Mouse (Mus musculus): ENCODE measurements around the gene Ptpra.

The Ptpra gene

GRCm38 (mm10) chr2:130449794-130450433, at the start of gene Ptpra:
Ptpra (plus strand) TSS chr2:130450278.
- peak; percentile 84 for DNase-seq (ENCODE audit: low spot score)

- peak; percentile 35 for DNase-seq (ENCODE audit: low spot score)
Observed at GRCm38 (mm10) chr2:130401891-130402290, 48.2 kb upstream of the Ptpra start.

GRCm38 (mm10) chr2:130404939-130405338, 45.1 kb upstream of the Ptpra start, which contains the start of the genes Gm28372 and 1700020A23Rik:
Gm28372 (plus strand) TSS chr2:130405239.
1700020A23Rik (plus strand) TSS chr2:130405259.
- no peak for DNase-seq (ENCODE audit: low spot score)

DNA sequence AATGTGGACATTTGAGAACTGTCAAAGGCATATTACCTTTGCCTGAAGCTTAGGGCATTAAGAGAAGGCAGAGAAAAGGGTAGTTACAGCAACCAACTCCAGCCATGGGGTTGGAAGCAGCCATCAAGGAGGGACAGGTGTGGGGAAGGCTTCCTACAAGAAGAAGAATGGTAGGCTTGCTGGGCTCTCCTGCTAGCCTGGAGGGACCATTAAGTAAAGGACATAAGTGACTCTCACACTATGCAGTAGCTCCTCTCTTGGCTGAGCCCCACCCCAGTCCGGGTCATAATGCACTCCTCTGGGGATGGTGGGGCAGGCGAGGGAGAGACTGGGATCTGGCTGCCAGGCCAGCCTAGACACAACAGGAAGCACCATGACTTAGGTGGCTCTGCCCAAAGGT, 43.9 kb upstream of the Ptpra start, which contains the start of gene Tmem239:
TSS of gene Tmem239 (plus strand) at position 301 of the 400 bp plus-strand sequence.
- DNase-seq (ENCODE audit: low spot score) = no peak

DNA sequence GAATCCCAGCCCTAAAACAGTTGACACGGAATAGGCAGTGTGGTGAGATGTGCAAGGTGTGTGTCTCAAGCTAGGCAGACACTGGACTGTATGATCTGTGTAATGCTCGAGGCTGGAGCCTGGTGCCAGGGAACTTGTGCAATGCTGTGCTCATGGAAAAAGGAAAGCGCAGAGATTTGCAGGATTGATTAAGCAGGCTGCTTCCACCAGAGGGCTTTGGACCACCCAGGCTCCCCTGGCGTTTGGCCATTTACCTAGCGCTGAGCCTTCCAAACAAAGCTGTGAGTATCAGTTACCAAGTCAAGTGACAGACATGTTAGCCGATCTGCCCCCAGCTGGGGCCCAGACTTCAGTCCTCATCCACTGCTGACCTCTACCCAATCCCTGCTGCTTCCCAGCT, 41.9 kb upstream of the Ptpra start:
- DNase-seq (ENCODE audit: low spot score) = no peak

GRCm38 (mm10) chr2:130411558-130412495, 38.3 kb upstream of the Ptpra start:
- DNase-seq (ENCODE audit: low spot score) = peak; percentile 85

- no peak for DNase-seq (ENCODE audit: low spot score)
Observed at GRCm38 (mm10) chr2:130412775-130413174, 37.3 kb upstream of the Ptpra start.

DNA sequence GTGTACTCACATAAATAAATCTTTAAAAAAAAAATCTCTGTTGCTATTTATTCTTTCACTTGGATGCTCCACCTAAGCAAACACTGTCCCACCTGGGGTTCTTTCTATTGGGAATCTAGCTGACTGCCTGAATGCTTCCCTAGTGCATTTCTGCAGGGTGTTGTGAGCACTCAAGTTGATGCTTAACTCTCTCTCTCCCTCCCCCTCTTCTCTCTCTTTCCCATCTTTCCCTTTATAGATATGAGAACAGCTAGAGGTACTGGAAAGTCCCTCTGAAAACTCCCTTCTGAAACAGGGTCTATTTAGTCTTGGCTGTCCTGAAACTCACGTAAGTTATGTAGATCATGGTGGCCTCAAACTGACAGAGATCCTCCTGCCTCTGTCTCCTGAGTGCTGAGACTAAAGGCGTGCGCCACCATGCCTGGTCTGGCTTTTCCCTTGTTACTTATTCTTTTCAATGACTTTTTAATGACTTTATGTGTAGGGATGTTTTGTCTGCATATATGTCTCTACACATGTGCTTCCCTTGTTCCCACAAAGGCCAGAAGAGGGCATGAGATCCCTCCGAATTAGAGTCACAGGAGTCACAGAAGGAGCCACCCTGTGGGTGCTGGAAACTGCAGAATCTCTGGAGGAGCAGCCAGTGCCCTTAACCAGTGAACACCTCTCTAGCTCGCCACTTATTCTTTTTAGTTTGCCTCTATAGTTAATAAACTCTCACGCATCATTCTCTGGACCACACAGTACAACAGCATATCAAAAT, 35.8 kb upstream of the Ptpra start:
- DNase-seq (ENCODE audit: low spot score) = no peak

DNA sequence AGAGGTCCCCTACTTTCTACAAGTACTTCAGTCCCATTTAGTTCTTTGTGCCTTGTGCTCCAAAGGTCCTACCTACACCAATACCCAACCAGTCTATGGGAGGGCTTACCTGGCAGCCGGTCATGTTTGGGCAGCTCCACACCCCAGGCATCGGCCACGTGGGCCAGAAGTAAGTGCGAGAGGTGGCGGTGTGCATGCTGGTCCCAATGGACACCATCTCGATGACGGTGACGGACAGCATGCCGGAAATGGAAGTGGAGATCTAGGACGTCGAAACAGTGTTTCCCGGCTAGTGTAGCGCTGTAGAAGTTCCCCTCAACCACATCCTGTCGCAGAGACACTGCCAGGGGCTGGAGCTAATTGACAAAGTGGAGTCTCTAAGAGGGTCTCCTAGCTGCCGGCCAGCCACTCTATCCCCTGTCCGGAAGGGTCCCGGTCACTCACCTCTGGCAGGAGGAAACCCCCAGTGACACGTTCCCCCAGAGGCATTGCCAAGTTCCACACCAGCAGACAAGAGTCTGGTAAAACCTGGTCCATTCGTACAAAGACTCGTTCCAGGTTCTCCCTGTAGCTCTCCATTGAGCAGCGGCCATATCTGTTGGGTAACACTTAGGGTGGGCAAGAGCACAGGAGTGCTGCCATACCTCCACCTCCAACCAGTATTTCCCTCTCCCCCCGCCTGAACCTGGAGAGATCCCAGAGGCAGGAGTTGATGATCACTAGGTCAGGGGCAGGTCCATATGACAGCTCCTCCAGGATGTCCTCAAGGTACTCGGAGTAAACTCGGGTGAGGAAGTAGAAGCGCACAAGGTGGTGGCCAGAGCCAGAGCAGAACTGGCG, 28.1 kb upstream of the Ptpra start:
- DNase-seq (ENCODE audit: low spot score) = no peak

DNA sequence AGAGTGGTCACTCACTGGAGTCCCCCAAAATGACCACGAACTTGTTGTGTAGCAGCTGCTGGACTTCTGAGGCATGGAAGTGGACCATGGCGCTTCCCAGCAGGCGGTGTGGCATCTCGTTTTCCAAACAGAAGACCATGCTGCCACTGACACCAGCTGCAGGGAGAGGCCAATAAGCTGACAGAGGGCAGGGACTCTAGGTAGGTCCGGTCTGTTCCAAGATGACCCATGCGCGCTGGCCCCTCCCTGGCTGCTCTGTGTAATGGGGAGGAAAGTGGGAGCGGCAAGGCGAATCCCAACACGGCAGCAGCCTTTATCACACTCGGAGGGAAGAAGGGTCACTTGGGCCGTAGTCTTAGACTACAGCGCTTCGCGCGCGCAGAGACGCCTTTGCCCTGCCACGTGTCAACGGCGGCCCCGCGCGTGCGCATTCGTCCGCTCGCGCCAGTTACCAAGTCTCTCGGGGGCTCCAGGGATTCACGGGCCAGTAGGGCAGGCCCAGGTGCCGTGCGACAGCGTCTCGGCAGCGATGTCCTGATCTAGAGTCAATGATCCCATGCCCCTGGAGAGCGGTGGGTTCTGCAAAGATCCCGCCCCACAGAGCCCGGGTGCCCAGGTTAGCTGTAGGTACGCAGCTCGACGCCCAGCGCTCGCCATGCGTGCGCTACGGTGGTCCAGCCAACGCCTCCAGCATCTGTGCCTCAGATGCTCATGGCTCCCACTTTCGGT, 26.5 kb upstream of the Ptpra start:
- DNase-seq (ENCODE audit: low spot score) = no peak

GRCm38 (mm10) chr2:130424126-130424853, 25.8 kb upstream of the Ptpra start, which contains the start of the genes Vps16 and Pced1a:
Vps16 (plus strand) TSS chr2:130424339.
Pced1a (minus strand) TSS chr2:130424701.
- peak; percentile 92 for DNase-seq (ENCODE audit: low spot score)

GRCm38 (mm10) chr2:130425112-130425511, 25.0 kb upstream of the Ptpra start:
- DNase-seq (ENCODE audit: low spot score) = peak; percentile 75

- no peak for DNase-seq (ENCODE audit: low spot score)
Observed at GRCm38 (mm10) chr2:130429851-130430250, 20.2 kb upstream of the Ptpra start.

DNA sequence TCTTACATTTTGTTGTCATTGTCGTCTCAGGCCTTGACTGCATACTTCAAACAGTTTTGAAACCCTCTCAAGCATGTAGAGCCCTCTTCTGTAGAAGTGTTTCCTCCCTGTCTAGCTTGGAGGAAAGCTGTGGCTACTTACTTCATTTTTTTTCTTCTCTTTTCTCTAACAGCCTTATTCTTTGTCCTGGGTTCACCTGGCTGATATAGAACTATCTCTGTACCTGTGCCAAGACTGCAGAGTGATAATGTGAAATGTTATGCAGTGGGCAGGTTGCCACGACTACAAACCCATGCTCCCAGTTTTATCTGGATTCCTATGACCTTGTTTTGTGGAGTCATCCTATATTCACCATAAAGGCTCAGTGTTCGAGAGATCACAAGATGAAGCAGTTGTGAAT, 19.6 kb upstream of the Ptpra start:
- DNase-seq (ENCODE audit: low spot score) = no peak

DNA sequence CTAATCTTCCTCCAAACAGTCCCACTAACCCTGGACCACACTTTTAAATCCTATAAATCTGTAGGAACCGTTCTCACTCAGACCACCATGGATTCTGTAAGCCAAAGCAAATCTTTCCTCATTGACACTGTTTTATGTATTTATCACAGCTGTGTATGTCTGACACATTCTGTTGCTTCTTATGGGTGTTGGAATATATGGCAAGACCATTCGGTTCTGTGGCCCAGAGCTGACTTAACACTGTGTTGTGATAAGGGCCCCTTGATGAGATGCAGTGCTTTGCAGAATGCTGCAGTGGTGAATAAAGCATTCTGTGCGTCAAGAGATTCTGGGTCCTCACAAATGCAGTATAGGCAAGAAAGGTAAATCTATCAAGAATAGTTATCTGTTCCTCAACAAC, 17.9 kb upstream of the Ptpra start:
- DNase-seq (ENCODE audit: low spot score) = no peak

DNA sequence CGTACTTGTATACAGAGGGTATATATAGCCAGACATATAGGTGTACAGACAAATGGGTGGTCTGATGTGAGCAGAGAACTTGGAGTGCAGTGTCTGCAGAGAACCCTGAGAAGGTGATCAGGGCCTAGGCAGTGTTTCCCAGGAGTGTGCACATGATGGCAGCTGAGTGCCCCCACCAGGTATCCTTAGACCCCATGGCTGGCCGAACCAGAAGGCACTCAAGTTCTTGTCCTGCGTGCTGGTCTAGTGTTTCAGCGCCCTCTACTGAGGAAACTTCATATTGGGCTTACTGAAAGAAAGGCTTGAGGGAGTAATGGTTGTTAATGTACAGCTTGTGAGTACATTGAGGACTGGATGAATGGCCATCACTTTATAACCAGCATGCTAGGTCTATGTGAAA, 16.9 kb upstream of the Ptpra start:
- peak; percentile 58 for DNase-seq (ENCODE audit: low spot score)

DNA sequence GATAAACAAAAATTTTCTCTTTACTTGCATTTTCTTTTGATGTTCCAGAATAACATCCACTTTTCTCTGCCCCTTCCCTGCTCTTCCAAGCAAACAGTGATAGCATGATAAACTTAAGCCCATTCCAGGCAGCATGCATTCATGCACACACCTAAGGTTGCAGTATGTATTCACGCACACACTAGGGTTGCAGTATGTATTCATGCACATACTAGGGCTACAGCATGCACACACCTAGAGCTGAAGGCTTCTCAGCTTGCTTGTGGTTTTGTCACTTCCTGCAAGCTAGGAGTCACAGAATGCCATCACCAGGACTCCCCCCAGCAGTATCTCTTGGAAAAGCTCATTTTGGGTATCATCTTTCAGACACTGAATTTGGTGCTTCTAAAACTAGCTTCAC, 13.3 kb upstream of the Ptpra start:
- no peak for DNase-seq (ENCODE audit: low spot score)

DNA sequence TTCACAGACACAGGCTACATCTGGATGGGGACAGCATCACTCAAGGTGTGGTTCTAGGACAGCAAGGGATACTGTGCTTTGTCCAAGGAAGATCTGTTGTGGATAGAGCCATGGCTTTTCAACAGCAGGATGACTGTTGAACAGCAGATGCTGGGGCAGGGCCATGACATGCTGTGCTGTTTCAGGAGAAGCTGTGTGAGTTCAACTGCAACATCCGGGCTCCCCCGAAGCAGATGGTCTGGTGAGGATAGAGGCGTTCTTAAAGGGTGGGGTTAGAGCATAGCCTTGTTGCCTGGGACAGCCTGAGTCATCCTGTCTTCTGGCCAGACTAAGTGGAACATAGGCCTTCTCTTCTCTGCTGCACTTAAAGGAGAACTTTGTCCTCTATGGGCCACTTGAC, 11.2 kb upstream of the Ptpra start:
- peak; percentile 77 for DNase-seq (ENCODE audit: low spot score)

DNA sequence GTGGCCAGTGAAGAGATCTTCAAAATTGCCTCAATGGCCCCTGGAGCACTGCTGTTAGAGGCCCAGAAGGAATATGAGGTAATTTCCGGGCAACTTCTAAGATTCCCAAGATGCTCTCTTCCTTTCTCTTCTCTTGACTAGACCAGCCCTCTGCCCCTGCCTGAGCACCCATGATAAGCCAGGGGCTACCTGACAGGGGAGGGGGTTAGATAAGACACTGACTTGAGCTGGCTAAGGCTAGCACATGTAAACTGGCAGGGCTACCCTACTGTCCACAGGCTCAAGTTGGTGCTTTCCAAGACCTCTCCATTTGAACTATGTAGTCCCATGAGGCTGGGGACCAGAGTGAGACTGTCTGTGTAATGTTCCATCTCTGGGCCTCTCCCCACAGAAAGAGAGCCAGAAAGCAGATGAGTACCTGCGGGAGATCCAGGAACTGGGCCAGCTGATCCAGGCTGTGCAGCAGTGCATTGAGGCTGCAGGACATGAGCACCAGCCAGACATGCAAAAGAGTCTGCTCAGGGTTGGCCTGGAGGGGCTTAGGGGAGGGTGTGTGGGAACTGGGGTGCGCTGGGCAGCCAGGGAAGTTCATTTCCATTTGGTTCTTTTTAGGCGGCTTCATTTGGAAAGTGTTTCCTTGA, 10.1 kb upstream of the Ptpra start:
- no peak for DNase-seq (ENCODE audit: low spot score)

All from adipocyte (in vitro differentiated cells).